Mouse (Mus musculus) brown adipose tissue, adult 24 weeks (tissue): Measurements from ENCODE around the gene Abca4. TPM values are rescaled to one million over a fixed set of nuclear protein-coding genes. Genes with fewer than 3 reads are reported as not detected.

Experiments used
- H3K27ac ChIP-seq: fragments of 200-500 bp; replicated peaks from 2 replicates; pipeline ENCODE4 v1.5.1; 2012; ENCODE audit warnings: low read depth, mild to moderate bottlenecking, low read length
- H3K4me1 ChIP-seq: fragments of 200-500 bp; 2 replicates; pipeline ENCODE4 v1.6.1; 2012; ENCODE audit warnings: low read length, mixed read lengths; ENCODE audit not compliant: control insufficient read depth, insufficient read depth, insufficient read length
- H3K4me3 ChIP-seq: fragments of 200-500 bp; 2 replicates; pipeline ENCODE4 v1.5.1; 2012; ENCODE audit warnings: low read depth, mild to moderate bottlenecking, low read length, moderate library complexity; ENCODE audit not compliant: insufficient read depth
- polyA plus RNA-seq: library from polyadenylated mRNA; stranded (reverse); fragments of >200 nt; gene quantifications from 2 replicates; pipeline ENCODE4 v1.2.4, GENCODE M21; 2012; ENCODE audit not compliant: missing spikeins, insufficient read depth, insufficient read length

Gene Abca4
- polyA plus RNA-seq, 1 experiment = not detected

- peak overlapping the region; percentile 63 for H3K27ac ChIP-seq
- H3K4me3 ChIP-seq = no peak overlapping the region
- H3K4me1 ChIP-seq = peaks cover 6% of the 10 kb centered on the region
Observed at GRCm38 (mm10) chr3:122152431-122152830, 108.2 kb downstream of the Abca4 start.

GRCm38 (mm10) chr3:122154080-122154479 lies 109.8 kb downstream of the Abca4 start:
- H3K4me3 ChIP-seq = no peak overlapping the region

GRCm38 (mm10) chr3:122159447-122159846 lies 115.2 kb downstream of the Abca4 start:
- Histone ChIP-seq H3K4me3 (no peak overlapping the region), H3K4me1 (no peaks in the 10 kb centered on the region), H3K27ac (no peak overlapping the region)

More at GRCm38 (mm10) chr3:122154080-122154479, 109.8 kb downstream of the Abca4 start:
- Histone ChIP-seq H3K4me1 (peaks cover 6% of the 10 kb centered on the region), H3K27ac (no peak overlapping the region)

- H3K27ac ChIP-seq = no peak overlapping the region
- no peaks in the 10 kb centered on the region for H3K4me1 ChIP-seq
- H3K4me3 ChIP-seq = no peak overlapping the region
Observed at GRCm38 (mm10) chr3:122169616-122170178, 125.5 kb downstream of the Abca4 start.

- H3K4me1 ChIP-seq = no peaks in the 10 kb centered on the region
- no peak overlapping the region for H3K4me3 ChIP-seq
- H3K27ac ChIP-seq = no peak overlapping the region
Observed at GRCm38 (mm10) chr3:122170621-122171309, 126.5 kb downstream of the Abca4 start.

GRCm38 (mm10) chr3:122173526-122174150 lies 129.4 kb downstream of the Abca4 start:
- no peak overlapping the region for H3K4me3 ChIP-seq
- no peak overlapping the region for H3K27ac ChIP-seq
- no peaks in the 10 kb centered on the region for H3K4me1 ChIP-seq

GRCm38 (mm10) chr3:122176018-122176417 lies 131.8 kb downstream of the Abca4 start:
- Histone ChIP-seq H3K27ac (no peak overlapping the region), H3K4me3 (no peak overlapping the region), H3K4me1 (no peaks in the 10 kb centered on the region)

- Histone ChIP-seq H3K4me1 (no peaks in the 10 kb centered on the region), H3K27ac (no peak overlapping the region), H3K4me3 (no peak overlapping the region)
Observed at GRCm38 (mm10) chr3:122176706-122177390, 132.6 kb downstream of the Abca4 start.

GRCm38 (mm10) chr3:122184109-122184508 lies 139.9 kb downstream of the Abca4 start:
- H3K27ac ChIP-seq = no peak overlapping the region
- peaks cover 6% of the 10 kb centered on the region; the same call in 1 of the 2 replicates for H3K4me1 ChIP-seq
- H3K4me3 ChIP-seq = no peak overlapping the region

- Histone ChIP-seq H3K4me3 (no peak overlapping the region), H3K27ac (no peak overlapping the region), H3K4me1 (peaks cover 6% of the 10 kb centered on the region; the same call in 1 of the 2 replicates)
Observed at GRCm38 (mm10) chr3:122186975-122187374, 142.7 kb downstream of the Abca4 start.

- no peak overlapping the region for H3K27ac ChIP-seq
- no peak overlapping the region for H3K4me3 ChIP-seq
- no peaks in the 10 kb centered on the region for H3K4me1 ChIP-seq
Observed at GRCm38 (mm10) chr3:122196621-122197298, 152.5 kb downstream of the Abca4 start.

- Histone ChIP-seq H3K27ac (no peak overlapping the region), H3K4me1 (no peaks in the 10 kb centered on the region)
Observed at GRCm38 (mm10) chr3:122198532-122198931, 154.3 kb downstream of the Abca4 start.

GRCm38 (mm10) chr3:122198966-122199381 lies 154.7 kb downstream of the Abca4 start:
- no peaks in the 10 kb centered on the region for H3K4me1 ChIP-seq
- H3K4me3 ChIP-seq = no peak overlapping the region
- no peak overlapping the region for H3K27ac ChIP-seq

More at GRCm38 (mm10) chr3:122198532-122198931, 154.3 kb downstream of the Abca4 start:
- H3K4me3 ChIP-seq = no peak overlapping the region

- no peak overlapping the region for H3K27ac ChIP-seq
- H3K4me1 ChIP-seq = no peaks in the 10 kb centered on the region
- no peak overlapping the region for H3K4me3 ChIP-seq
Observed at GRCm38 (mm10) chr3:122199600-122199999, 155.4 kb downstream of the Abca4 start.

GRCm38 (mm10) chr3:122200017-122200416 lies 155.8 kb downstream of the Abca4 start:
- Histone ChIP-seq H3K27ac (no peak overlapping the region), H3K4me3 (no peak overlapping the region), H3K4me1 (no peaks in the 10 kb centered on the region)
